Mouse (Mus musculus) stomach, embryonic 15.5 days (tissue): Measurements from ENCODE around the gene Dnajc4. TPM values are rescaled to one million over a fixed set of nuclear protein-coding genes. Genes with fewer than 3 reads are reported as not detected.

Source experiments
- ATAC-seq: fragments of 200-750 bp; cut with Nextera tagmentation; 2 replicates; pipeline ENCODE4 v1.8.0; 2017; ENCODE audit warnings: low read depth, moderate number of reproducible peaks, moderate TSS enrichment; ENCODE audit not compliant: insufficient read depth, low FRiP score
- H3K27ac ChIP-seq: fragments of 300-500 bp; sonication (generic); 2 replicates; pipeline ENCODE4 v1.5.1; 2015; ENCODE audit warnings: mild to moderate bottlenecking, inconsistent platforms
- H3K27me3 ChIP-seq: fragments of 300-500 bp; sonication (generic); replicated peaks from 2 replicates; pipeline ENCODE4 v1.6.1; 2015; ENCODE audit warnings: inconsistent platforms
- H3K36me3 ChIP-seq: fragments of 300-500 bp; sonication (generic); 2 replicates; pipeline ENCODE4 v1.6.1; 2015; ENCODE audit warnings: inconsistent platforms
- H3K4me1 ChIP-seq: fragments of 300-500 bp; sonication (generic); 2 replicates; pipeline ENCODE4 v1.6.1; 2015; ENCODE audit warnings: inconsistent platforms
- H3K4me2 ChIP-seq: fragments of 300-500 bp; sonication (generic); 2 replicates; pipeline ENCODE4 v1.6.1; 2015; ENCODE audit warnings: mild to moderate bottlenecking, inconsistent platforms
- H3K4me3 ChIP-seq: fragments of 300-500 bp; sonication (generic); replicated peaks from 2 replicates; pipeline ENCODE4 v1.5.1; 2015; ENCODE audit warnings: inconsistent platforms
- H3K9ac ChIP-seq: fragments of 300-500 bp; sonication (generic); 2 replicates; pipeline ENCODE4 v1.6.1; 2015; ENCODE audit warnings: inconsistent platforms
- H3K9me3 ChIP-seq: fragments of 300-500 bp; sonication (generic); 2 replicates; pipeline ENCODE4 v1.6.1; 2016; ENCODE audit warnings: inconsistent platforms
- WGBS: fragments of 180-500 bp; shearing (Covaris S2); methylation state at CpG from one replicate; pipeline ENCODE4 v1.1.7; 2015; 5-methylcytosine and 5-hydroxymethylcytosine counted together
- polyA plus RNA-seq: library from polyadenylated mRNA; unstranded; fragments of >200 nt; fragmentation: Nextera tagmentation; extraction: Ambion mirVana; gene quantifications from 2 replicates; pipeline ENCODE4 v1.2.1, GENCODE M21; 2015

Gene Dnajc4
- polyA plus RNA-seq, result 26.4 and 28.2 TPM in 2 replicates

DNA sequence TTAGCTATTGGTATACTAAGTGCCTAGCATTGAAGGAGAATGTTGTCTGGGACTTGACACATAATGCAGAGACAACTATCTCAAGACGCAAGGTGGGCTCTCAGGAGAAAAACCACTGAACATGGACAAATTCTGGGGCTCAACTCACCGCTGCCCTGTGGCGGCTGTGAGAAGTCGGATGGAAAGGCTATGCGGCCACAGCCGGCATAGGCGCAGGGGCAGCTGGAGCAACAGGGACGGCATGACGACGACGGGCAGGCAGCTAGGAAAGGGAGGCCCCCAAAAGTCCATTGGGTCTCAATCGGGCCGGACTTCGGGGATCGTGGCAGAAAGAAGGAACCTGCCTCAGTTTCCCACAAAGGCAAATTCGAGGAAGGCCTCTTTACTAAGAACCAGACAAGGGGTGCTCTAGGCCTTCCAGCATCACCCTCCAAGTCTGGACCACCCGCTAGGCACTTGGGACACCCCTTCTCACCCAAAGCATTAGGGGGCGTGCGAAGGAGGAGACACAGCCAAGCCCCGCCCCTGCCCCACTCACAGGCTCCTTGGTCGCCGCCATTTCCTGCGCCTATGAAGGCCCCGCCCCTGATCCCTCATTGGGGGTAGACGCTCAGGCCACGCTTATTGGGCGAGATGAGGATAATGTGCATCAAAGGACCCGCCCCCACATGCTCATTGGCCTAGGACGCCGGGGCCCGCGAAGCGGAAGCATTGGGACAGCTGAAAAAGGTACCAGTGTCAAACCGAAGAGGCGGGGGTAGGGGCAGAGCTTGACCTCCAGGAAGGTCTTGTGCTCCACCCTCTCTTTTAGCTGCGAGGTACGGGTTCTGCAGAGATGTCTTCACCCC, at the start of gene Dnajc4:
Gene Dnajc4, minus strand, starts transcription at position 562 of the 848 bp plus-strand sequence.
- peak; percentile 96 for ATAC-seq
- Histone ChIP-seq H3K9me3 (no peaks in the 10 kb centered on the region), H3K4me1 (peaks cover 32% of the 10 kb centered on the region)

DNA sequence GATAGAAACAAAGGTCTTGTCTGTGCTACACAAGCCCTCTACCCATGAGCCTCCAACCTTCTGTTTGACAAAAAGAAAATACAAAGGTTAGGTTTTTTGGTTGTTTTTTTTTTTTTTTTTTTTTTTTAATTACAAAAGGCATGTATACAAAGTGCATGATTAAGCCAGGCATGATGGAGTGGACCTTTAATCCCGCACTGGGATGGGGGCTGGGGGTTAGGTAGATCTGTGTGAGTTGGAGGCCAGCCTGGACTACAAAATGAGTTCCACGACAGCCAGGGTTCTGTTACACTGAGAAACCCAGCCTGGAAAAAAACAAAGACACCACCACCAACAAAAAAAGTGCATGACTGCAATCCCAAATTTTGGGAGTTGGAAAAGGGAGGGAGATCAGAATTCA, 48.8 kb upstream of the Dnajc4 start:
- no peak for ATAC-seq
- Histone ChIP-seq H3K36me3 (no peaks in the 10 kb centered on the region), H3K9me3 (no peaks in the 10 kb centered on the region), H3K27ac (peak overlapping the region; percentile 96), H3K4me1 (peaks cover 16% of the 10 kb centered on the region), H3K9ac (no peak overlapping the region), H3K27me3 (no peaks in the 10 kb centered on the region), H3K4me2 (peak overlapping the region; percentile 88), H3K4me3 (peak overlapping the region; percentile 57)
- WGBS, result 93% methylated on average over 2 of the region's 2 CpGs

More for the DNA sequence above, at the start of gene Dnajc4:
- peak within 1 kb of the TSS; percentile 64 for H3K27ac ChIP-seq
- WGBS, result 1% methylated on average over 37 of the region's 37 CpGs
- peak within 1 kb of the TSS; percentile 44 for H3K9ac ChIP-seq
- H3K4me3 ChIP-seq, result peak within 1 kb of the TSS; percentile 49
- peak within 1 kb of the TSS; percentile 91 for H3K4me2 ChIP-seq
- no peaks in the 10 kb centered on the region for H3K36me3 ChIP-seq
- H3K27me3 ChIP-seq, result no peaks in the 10 kb centered on the region

DNA sequence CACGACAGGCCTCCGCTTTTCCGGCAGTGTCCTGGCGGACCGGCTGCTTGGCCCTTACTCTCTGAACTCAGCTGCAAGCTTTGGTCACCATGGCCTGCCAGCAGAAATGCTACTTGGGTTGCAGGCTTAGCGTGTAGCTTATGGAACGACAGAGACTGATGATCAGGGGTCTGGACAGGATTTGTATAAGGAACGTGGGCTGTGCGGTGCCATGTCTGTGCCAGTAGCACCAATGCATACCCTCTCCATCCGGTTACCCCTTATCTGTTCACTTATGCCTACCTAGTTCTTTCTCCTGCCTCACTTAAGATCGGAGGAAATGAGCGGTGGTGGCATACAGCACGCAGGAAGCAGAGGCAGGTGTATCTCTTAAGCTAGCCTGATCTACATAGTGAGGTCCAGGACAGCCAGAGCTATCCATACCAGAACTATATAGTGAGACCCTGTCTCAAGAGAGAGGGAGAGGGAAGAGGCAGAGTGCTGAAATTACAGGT, 48.3 kb upstream of the Dnajc4 start:
- H3K27ac ChIP-seq, result peak overlapping the region; percentile 96
- no peaks in the 10 kb centered on the region for H3K27me3 ChIP-seq
- H3K9me3 ChIP-seq, result no peaks in the 10 kb centered on the region
- H3K4me1 ChIP-seq, result peaks cover 16% of the 10 kb centered on the region
- no peak for ATAC-seq
- WGBS, result 13% methylated on average over 13 of the region's 13 CpGs
- H3K4me3 ChIP-seq, result peak overlapping the region; percentile 57
- H3K9ac ChIP-seq, result peak overlapping the region; percentile 81
- no peaks in the 10 kb centered on the region for H3K36me3 ChIP-seq
- H3K4me2 ChIP-seq, result peak overlapping the region; percentile 88

DNA sequence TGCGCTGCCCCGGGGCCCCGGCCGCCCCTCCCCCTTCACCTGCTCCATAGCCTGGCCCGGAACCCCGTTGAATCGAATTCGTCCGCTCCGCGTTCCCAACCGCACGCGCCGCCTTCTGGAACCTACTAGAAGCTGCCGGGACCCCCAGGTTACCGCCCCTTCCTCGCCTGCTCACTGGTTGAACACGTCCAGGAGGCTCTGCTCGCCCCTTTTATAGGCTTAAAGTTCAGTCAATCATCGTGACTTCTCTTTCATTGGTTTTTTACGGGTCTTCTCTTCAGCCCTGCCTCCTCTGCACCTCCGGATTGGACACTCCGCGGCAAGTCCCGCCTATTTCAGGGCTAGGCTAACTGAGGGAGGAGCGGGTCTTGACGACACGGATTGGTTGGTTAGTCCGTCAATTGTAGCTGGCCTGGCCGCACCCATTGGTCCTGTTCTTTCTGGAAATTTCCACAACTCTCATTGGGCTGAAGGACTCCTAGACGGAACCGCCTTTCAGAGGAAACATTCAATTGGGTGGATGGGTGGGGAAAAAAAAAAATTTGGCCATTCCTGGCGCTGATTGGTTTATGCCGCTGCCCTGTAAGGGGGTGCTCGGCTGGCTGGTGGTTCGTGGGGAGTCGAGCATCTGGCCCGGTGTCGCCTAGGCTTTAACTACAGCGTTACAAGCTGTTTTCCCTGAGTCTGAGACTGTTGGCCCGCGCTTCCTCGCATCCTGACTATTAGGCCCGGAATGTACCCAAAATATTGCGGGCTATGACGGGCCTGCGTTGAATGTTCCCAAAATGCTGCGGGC, 47.7 kb upstream of the Dnajc4 start, which contains the start of gene Stip1:
Gene Stip1, minus strand, starts transcription at position 127 of the 796 bp plus-strand sequence.
- H3K9ac ChIP-seq, result peak within 1 kb of the TSS; percentile 94
- H3K27me3 ChIP-seq, result no peaks in the 10 kb centered on the region
- peaks cover 16% of the 10 kb centered on the region for H3K4me1 ChIP-seq
- WGBS, result under 1% methylated on average over 49 of the region's 49 CpGs
- H3K9me3 ChIP-seq, result no peaks in the 10 kb centered on the region
- H3K4me2 ChIP-seq, result peak within 1 kb of the TSS; percentile 88
- H3K27ac ChIP-seq, result peak within 1 kb of the TSS; percentile 96
- H3K36me3 ChIP-seq, result peaks cover 4% of the 10 kb centered on the region; the same call in 1 of the 2 replicates
- peak; percentile 99 for ATAC-seq
- H3K4me3 ChIP-seq, result peak within 1 kb of the TSS; percentile 84

DNA sequence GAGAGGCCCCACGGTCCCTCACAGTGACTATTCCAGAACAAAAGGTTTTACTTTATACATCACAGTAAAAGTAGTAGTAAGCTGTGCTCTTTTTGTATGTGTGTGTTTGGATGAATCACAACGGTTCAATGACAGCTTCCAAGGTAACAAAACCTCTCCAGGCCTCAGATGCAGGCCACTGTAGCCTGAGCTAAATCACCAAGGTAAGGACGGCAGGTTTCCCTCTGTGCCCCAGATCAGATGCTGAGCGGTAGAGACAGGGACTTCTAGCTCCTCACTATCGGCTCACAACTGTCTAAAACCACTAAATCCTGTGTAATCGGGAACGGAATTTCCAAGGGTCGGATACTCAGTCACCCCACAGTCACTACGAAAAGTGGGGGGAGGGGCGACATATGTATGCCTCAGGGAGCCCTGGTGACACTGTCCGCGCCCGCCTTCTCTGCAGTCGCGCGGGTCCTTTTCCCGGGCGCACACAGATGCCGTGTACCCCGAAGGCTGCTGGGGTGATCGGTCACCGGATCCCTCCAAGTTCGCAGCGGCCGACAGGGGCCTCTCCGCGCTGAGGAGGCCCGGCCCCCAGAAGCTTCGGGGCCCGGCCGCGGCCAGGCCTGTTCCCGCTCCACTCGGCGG, 46.8 kb upstream of the Dnajc4 start:
- WGBS, result 1% methylated on average over 35 of the region's 35 CpGs
- ATAC-seq, result peak; percentile 1; the same call in 1 of the 2 replicates

DNA sequence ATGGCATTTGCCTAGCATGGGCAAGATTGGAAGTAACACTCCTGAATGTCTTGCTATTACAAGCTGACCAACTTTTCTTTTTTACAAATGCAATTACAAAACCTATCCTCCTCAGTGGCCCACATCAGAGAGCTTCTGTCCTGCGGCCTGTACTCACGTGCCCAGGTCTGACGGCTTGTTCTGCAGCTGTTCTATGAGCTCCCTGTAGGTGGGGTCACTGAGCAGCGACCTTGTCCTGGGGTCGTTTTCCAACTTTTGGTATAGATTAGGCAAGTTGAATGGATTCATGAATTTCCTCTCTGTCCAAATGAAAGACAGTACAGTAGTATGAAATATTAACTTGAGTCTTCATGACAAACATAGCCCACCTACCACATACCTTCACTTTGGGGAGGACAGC, 41.6 kb upstream of the Dnajc4 start:
- no peaks in the 10 kb centered on the region for H3K27me3 ChIP-seq
- ATAC-seq, result no peak
- H3K4me3 ChIP-seq, result no peak overlapping the region
- no peak overlapping the region for H3K9ac ChIP-seq
- H3K4me1 ChIP-seq, result peaks cover 16% of the 10 kb centered on the region
- WGBS, result 91% methylated on average over 5 of the region's 5 CpGs
- no peak overlapping the region for H3K4me2 ChIP-seq
- no peak overlapping the region for H3K27ac ChIP-seq
- no peaks in the 10 kb centered on the region for H3K9me3 ChIP-seq
- H3K36me3 ChIP-seq, result peaks cover 51% of the 10 kb centered on the region

More for the DNA sequence above, 46.8 kb upstream of the Dnajc4 start:
- peaks cover 16% of the 10 kb centered on the region for H3K4me1 ChIP-seq
- H3K9ac ChIP-seq, result peak overlapping the region; percentile 94
- peak overlapping the region; percentile 84 for H3K4me3 ChIP-seq
- no peaks in the 10 kb centered on the region for H3K9me3 ChIP-seq
- peak overlapping the region; percentile 84 for H3K27ac ChIP-seq
- H3K36me3 ChIP-seq, result peaks cover 8% of the 10 kb centered on the region
- H3K4me2 ChIP-seq, result peak overlapping the region; percentile 62
- H3K27me3 ChIP-seq, result no peaks in the 10 kb centered on the region

DNA sequence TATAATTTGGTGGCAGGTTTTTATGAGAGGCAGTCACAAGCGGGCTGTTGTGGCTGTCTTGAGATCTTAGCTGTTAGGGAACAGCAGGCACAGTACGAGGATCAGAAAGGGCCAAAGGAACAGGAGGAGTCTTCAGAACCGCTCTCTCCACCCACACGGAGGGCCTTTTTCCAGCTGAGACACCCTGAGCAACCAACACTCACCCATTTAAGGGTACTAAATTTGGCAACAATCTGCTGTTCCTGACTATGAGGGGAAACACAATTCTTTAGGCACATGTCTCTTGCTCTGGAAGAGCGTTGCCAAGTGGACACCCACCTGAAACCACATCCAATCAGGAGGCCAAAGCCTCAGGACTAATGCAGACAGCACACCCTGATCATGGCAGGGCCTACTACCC, 37.2 kb upstream of the Dnajc4 start:
- Histone ChIP-seq H3K27me3 (no peaks in the 10 kb centered on the region), H3K4me2 (no peak overlapping the region), H3K27ac (no peak overlapping the region), H3K4me1 (no peaks in the 10 kb centered on the region), H3K9me3 (no peaks in the 10 kb centered on the region), H3K9ac (no peak overlapping the region), H3K4me3 (no peak overlapping the region), H3K36me3 (peaks cover 79% of the 10 kb centered on the region)
- 94% methylated on average over 5 of the region's 5 CpGs for WGBS
- ATAC-seq, result no peak

DNA sequence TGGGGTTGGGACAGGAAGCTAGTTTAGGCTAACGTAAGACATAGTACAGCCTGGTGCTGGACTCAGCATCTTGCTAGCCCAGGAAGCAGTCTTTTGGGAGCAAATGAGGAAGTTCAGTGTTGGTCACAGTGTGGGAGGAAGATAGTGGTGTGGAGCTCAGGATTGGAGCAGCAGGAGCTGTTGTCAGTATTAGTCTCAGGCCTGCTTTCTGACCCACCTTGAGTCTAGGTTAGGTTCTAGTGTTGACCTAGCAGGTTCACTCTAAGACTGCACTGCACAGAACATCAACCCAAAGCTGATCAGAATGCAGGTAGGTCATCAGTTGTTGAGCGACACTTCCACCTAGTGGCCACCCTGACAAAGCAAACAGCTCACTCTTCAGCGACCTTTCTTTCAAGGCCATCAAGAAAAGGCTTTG, 27.9 kb upstream of the Dnajc4 start:
- 0 out of 2 replicates have a peak overlapping the region, but pooled peaks have one; percentile 8 for H3K27ac ChIP-seq
- ATAC-seq, result no peak; the same call in 1 of the 2 replicates
- H3K27me3 ChIP-seq, result no peaks in the 10 kb centered on the region
- 47% methylated on average over 3 of the region's 3 CpGs for WGBS
- no peak overlapping the region for H3K9ac ChIP-seq
- no peak overlapping the region for H3K4me2 ChIP-seq
- no peaks in the 10 kb centered on the region for H3K9me3 ChIP-seq
- H3K4me3 ChIP-seq, result no peak overlapping the region
- H3K36me3 ChIP-seq, result peaks cover 48% of the 10 kb centered on the region
- no peaks in the 10 kb centered on the region for H3K4me1 ChIP-seq

DNA sequence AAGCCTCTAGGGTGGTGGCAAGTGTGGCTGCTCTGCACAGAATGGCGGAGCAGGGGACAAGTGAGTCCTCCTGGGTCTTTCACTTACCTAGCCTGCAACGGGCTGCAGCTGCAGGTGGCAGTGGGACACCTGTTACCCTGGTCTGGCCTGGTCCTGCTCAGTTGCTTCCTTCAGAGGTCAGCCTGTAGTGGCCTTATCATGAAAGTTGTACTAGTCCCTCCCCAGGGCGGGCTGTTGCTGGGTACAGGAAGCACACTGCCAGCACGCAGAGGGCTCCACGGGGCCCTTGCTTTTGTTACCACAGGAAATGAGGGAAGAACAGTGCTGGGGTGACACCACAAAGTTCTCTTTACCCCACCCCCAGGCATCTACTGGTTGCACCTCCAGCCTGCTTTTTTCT, 26.8 kb upstream of the Dnajc4 start, which contains the start of gene Fermt3:
Gene Fermt3, minus strand, starts transcription at position 279 of the 400 bp plus-strand sequence.
- 64% methylated on average over 5 of the region's 5 CpGs for WGBS
- ATAC-seq, result peak; percentile 76
- peak within 1 kb of the TSS; percentile 9 for H3K27ac ChIP-seq
- H3K9me3 ChIP-seq, result no peaks in the 10 kb centered on the region
- peak within 1 kb of the TSS; percentile 16 for H3K4me3 ChIP-seq
- no peaks in the 10 kb centered on the region for H3K27me3 ChIP-seq
- H3K4me1 ChIP-seq, result no peaks in the 10 kb centered on the region
- no peak within 1 kb of the TSS for H3K4me2 ChIP-seq
- H3K36me3 ChIP-seq, result peaks cover 38% of the 10 kb centered on the region
- no peak within 1 kb of the TSS for H3K9ac ChIP-seq

DNA sequence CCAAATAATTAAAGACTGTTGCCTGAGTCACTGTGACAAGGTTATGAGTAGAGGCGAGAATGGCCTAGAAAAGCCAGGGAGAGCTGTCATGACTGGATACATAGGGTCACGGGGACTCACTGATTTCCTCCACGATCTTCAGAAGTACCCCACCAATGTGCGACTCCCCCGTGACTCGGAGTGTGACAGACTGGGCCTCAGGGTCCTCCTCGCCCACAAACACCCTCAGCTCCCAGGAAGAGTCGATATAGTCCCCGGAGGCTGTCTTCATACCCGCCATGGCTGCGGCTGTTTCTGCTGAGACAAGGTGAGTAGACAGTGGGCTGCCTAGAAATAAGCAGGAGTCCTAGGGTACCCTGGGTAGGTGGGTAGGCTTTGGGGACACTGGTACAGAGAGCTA, 26.2 kb upstream of the Dnajc4 start:
- Histone ChIP-seq H3K4me3 (peak overlapping the region; percentile 16), H3K9ac (no peak overlapping the region), H3K4me2 (no peak overlapping the region), H3K27me3 (no peaks in the 10 kb centered on the region), H3K27ac (peak overlapping the region; percentile 9), H3K4me1 (no peaks in the 10 kb centered on the region), H3K36me3 (peaks cover 34% of the 10 kb centered on the region), H3K9me3 (no peaks in the 10 kb centered on the region)
- no peak; the same call in 1 of the 2 replicates for ATAC-seq
- 78% methylated on average over 11 of the region's 11 CpGs for WGBS
